Mouse (Mus musculus) MEL (cell line): Measurements from ENCODE around the gene Vegfa. TPM values are rescaled to one million over a fixed set of nuclear protein-coding genes. Genes with fewer than 3 reads are reported as not detected.

Source experiments
- DNase-seq: peaks from one replicate; pipeline ENCODE4 v3.0.0; 2011; ENCODE audit warnings: low read depth, low spot score
- H3K27ac ChIP-seq: 2 replicates; pipeline ENCODE4 v1.5.1; 2012; ENCODE audit warnings: low read depth, mild to moderate bottlenecking, control low read depth, low read length, moderate library complexity; ENCODE audit not compliant: control insufficient read depth
- H3K27me3 ChIP-seq, 2 experiments: fragments of 150-350 bp in 1 of 2; sonication (generic) in 1 of 2; 2 replicates each; pipeline ENCODE4 v1.6.1; 2012; ENCODE audit warnings: low read length in 2 of 2, mild to moderate bottlenecking in 2 of 2, improper control_type of control experiment in 1 of 2, moderate library complexity in 1 of 2; ENCODE audit not compliant: insufficient read depth in 2 of 2, control insufficient read depth in 1 of 2
- H3K36me3 ChIP-seq, 2 experiments: 2 replicates each; pipeline ENCODE4 v1.6.1; 2012 to 2014; ENCODE audit warnings: low read length in 2 of 2, improper control_type of control experiment in 1 of 2, inconsistent platforms in 1 of 2, mild to moderate bottlenecking in 1 of 2; ENCODE audit not compliant: insufficient read depth in 2 of 2, control insufficient read depth in 1 of 2
- H3K4me1 ChIP-seq, 2 experiments: fragments of 150-350 bp in 1 of 2; sonication (generic) in 1 of 2; 2 replicates each; pipeline ENCODE4 v1.6.1; 2012; ENCODE audit warnings: low read length in 2 of 2, improper control_type of control experiment in 1 of 2, mild to moderate bottlenecking in 1 of 2; ENCODE audit not compliant: insufficient read depth in 2 of 2, control insufficient read depth in 1 of 2
- H3K4me3 ChIP-seq, 2 experiments: fragments of 150-350 bp in 1 of 2; sonication (generic) in 1 of 2; 2 replicates each; pipeline ENCODE4 v1.5.1; 2012; ENCODE audit warnings: low read depth in 2 of 2, low read length in 2 of 2, mild to moderate bottlenecking in 2 of 2, moderate library complexity in 2 of 2, control low read depth in 1 of 2, improper control_type of control experiment in 1 of 2; ENCODE audit not compliant: control insufficient read depth in 1 of 2, insufficient read depth in 1 of 2
- H3K79me2 ChIP-seq: 2 replicates; pipeline ENCODE4 v1.6.1; 2012; ENCODE audit warnings: mild to moderate bottlenecking, low read length, moderate library complexity; ENCODE audit not compliant: control insufficient read depth, poor library complexity, insufficient read depth
- H3K9ac ChIP-seq: 2 replicates; pipeline ENCODE4 v1.6.1; 2012; ENCODE audit warnings: low read depth, mild to moderate bottlenecking, control low read depth, low read length, moderate library complexity; ENCODE audit not compliant: control insufficient read depth, poor library complexity, severe bottlenecking
- H3K9me3 ChIP-seq: fragments of 150-350 bp; sonication (generic); replicated peaks from 2 replicates; pipeline ENCODE4 v1.6.1; 2012; ENCODE audit warnings: mild to moderate bottlenecking, low read length, improper control_type of control experiment, moderate library complexity; ENCODE audit not compliant: insufficient read depth
- CHD2 ChIP-seq: IDR thresholded peaks from 2 replicates; pipeline ENCODE4 v1.6.1; 2011; ENCODE audit warnings: low read length, improper control_type of control experiment
- CTCF ChIP-seq, 3 experiments: IDR thresholded peaks in 2 of 3; conservative IDR thresholded peaks in 1 of 3; 2 replicates each; pipeline ENCODE4 v1.5.1; 2011 to 2012; ENCODE audit warnings: low read length in 3 of 3, low read depth in 2 of 3, mild to moderate bottlenecking in 2 of 3, improper control_type of control experiment in 1 of 3, inconsistent platforms in 1 of 3, mixed read lengths in 1 of 3, moderate library complexity in 1 of 3; ENCODE audit not compliant: control insufficient read depth in 1 of 3, insufficient read depth in 1 of 3, poor library complexity in 1 of 3, severe bottlenecking in 1 of 3
- E2F4 ChIP-seq: IDR thresholded peaks from 2 replicates; pipeline ENCODE4 v1.6.1; 2011; ENCODE audit warnings: low read depth, low read length, improper control_type of control experiment, borderline replicate concordance
- ETS1 ChIP-seq: IDR thresholded peaks from 2 replicates; pipeline ENCODE4 v1.6.1; 2012; ENCODE audit warnings: low read depth, mild to moderate bottlenecking, inconsistent platforms, low read length, improper control_type of control experiment, moderate library complexity
- GABPA ChIP-seq: IDR thresholded peaks from 2 replicates; pipeline ENCODE4 v1.6.1; 2012; ENCODE audit warnings: low read depth, mild to moderate bottlenecking, inconsistent platforms, low read length, improper control_type of control experiment, moderate library complexity
- GATA1 ChIP-seq: IDR thresholded peaks from 2 replicates; pipeline ENCODE4 v1.6.1; 2011; ENCODE audit warnings: low read depth, low read length, improper control_type of control experiment
- HCFC1 ChIP-seq: IDR thresholded peaks from 2 replicates; pipeline ENCODE4 v1.6.1; 2012; ENCODE audit warnings: low read depth, mild to moderate bottlenecking, inconsistent platforms, low read length, improper control_type of control experiment, moderate library complexity
- JUND ChIP-seq: IDR thresholded peaks from 2 replicates; pipeline ENCODE4 v1.6.1; 2011; ENCODE audit warnings: low read depth, mild to moderate bottlenecking, improper control_type of control experiment, low read length
- KAT2A ChIP-seq: conservative IDR thresholded peaks from 2 replicates; pipeline ENCODE4 v1.6.1; 2012; ENCODE audit warnings: low read depth, low read length, improper control_type of control experiment, inconsistent platforms
- MAFK ChIP-seq: IDR thresholded peaks from 2 replicates; pipeline ENCODE4 v1.6.1; 2011; ENCODE audit warnings: low read depth, mild to moderate bottlenecking, low read length, improper control_type of control experiment, borderline replicate concordance
- MAX ChIP-seq: IDR thresholded peaks from 2 replicates; pipeline ENCODE4 v1.6.1; 2011; ENCODE audit warnings: low read length, improper control_type of control experiment
- MAZ ChIP-seq: IDR thresholded peaks from 2 replicates; pipeline ENCODE4 v1.6.1; 2012; ENCODE audit warnings: low read depth, mild to moderate bottlenecking, inconsistent platforms, low read length, improper control_type of control experiment
- MEF2A ChIP-seq: IDR thresholded peaks from 2 replicates; pipeline ENCODE4 v1.6.1; 2014; ENCODE audit warnings: low read depth, mild to moderate bottlenecking, inconsistent platforms, low read length, improper control_type of control experiment; ENCODE audit not compliant: poor library complexity, insufficient replicate concordance, severe bottlenecking; ENCODE audit errors: extremely low read depth
- MXI1 ChIP-seq: IDR thresholded peaks from 2 replicates; pipeline ENCODE4 v1.6.1; 2011; ENCODE audit warnings: mild to moderate bottlenecking, low read depth, low read length, improper control_type of control experiment
- NRF1 ChIP-seq: IDR thresholded peaks from 2 replicates; pipeline ENCODE4 v1.6.1; 2014; ENCODE audit warnings: low read depth, mild to moderate bottlenecking, inconsistent platforms, low read length, improper control_type of control experiment, moderate library complexity; ENCODE audit not compliant: poor library complexity, insufficient read depth, severe bottlenecking
- POLR2A ChIP-seq, 2 experiments: IDR thresholded peaks; 2 replicates each; pipeline ENCODE4 v1.6.1; 2011 to 2012; ENCODE audit warnings: low read length in 2 of 2, mild to moderate bottlenecking in 2 of 2, control low read depth in 1 of 2, improper control_type of control experiment in 1 of 2, low read depth in 1 of 2, moderate library complexity in 1 of 2; ENCODE audit not compliant: control insufficient read depth in 1 of 2, insufficient read depth in 1 of 2, poor library complexity in 1 of 2
- SMC3 ChIP-seq: IDR thresholded peaks from 2 replicates; pipeline ENCODE4 v1.6.1; 2011; ENCODE audit warnings: low read depth, low read length, improper control_type of control experiment
- TBP ChIP-seq: IDR thresholded peaks from 2 replicates; pipeline ENCODE4 v1.8.0; 2011; ENCODE audit warnings: low read depth, low read length, improper control_type of control experiment
- TCF12 ChIP-seq: IDR thresholded peaks from 2 replicates; pipeline ENCODE4 v1.6.1; 2014; ENCODE audit warnings: low read depth, mild to moderate bottlenecking, inconsistent platforms, low read length, improper control_type of control experiment, moderate library complexity
- USF2 ChIP-seq, 2 experiments: IDR thresholded peaks; 2 replicates each; pipeline ENCODE4 v1.6.1; 2011 to 2012; ENCODE audit warnings: improper control_type of control experiment in 2 of 2, low read length in 2 of 2, borderline replicate concordance in 1 of 2, inconsistent platforms in 1 of 2, low read depth in 1 of 2, mild to moderate bottlenecking in 1 of 2; ENCODE audit not compliant: insufficient read depth in 1 of 2
- ZC3H11A ChIP-seq: IDR thresholded peaks from 2 replicates; pipeline ENCODE4 v1.6.1; 2012; ENCODE audit warnings: low read depth, mild to moderate bottlenecking, inconsistent platforms, low read length, improper control_type of control experiment
- ZNF384 ChIP-seq: IDR thresholded peaks from 2 replicates; pipeline ENCODE4 v1.6.1; 2012; ENCODE audit warnings: low read depth, mild to moderate bottlenecking, inconsistent platforms, low read length, improper control_type of control experiment
- polyA plus RNA-seq, 2 experiments: library from polyadenylated mRNA; stranded (reverse) in 1 of 2; unstranded in 1 of 2; fragments of >175 nt in 1 of 2; fragments of >200 nt in 1 of 2; gene quantifications; 2 replicates each; pipeline versions ENCODE4 v1.2.1 to v1.2.4; 2012; ENCODE audit warnings: low replicate concordance in 2 of 2, low read depth in 1 of 2; ENCODE audit not compliant: insufficient read length in 2 of 2, insufficient read depth in 1 of 2, missing spikeins in 1 of 2
- total RNA-seq: library from RNA; depleted of rRNA; stranded (reverse); fragments of 300-350 nt; gene quantifications from 2 replicates; pipeline ENCODE4 v1.2.3, GENCODE M21; 2012

Gene Vegfa
- total and polyA plus RNA-seq, 3 experiments = 16.1 to 38.6 TPM; not detected in 1

GRCm38 (mm10) chr17:45973214-45973613 is 59.0 kb downstream of the Vegfa start:
- no peaks in the 10 kb centered on the region for H3K9me3 ChIP-seq
- H3K36me3 ChIP-seq = peaks cover 0 to 3% of the 10 kb centered on the region in 2 experiments; a peak in 1 of 4 replicates
- H3K9ac ChIP-seq = no peak overlapping the region
- no peaks in the 10 kb centered on the region for H3K27me3 ChIP-seq
- TF ChIP-seq ETS1 = no peak
- TF ChIP-seq CHD2 = no peak
- no peak for TF ChIP-seq USF2 (IDR thresholded peaks at IDR 0.05; ENCODE audit: borderline replicate concordance in 1 of 2, insufficient read depth in 1 of 2, low read depth in 1 of 2, low read length in 2 of 2)
- TF ChIP-seq HCFC1 = no peak
- no peak for TF ChIP-seq CTCF (IDR thresholded peaks at IDR 0.05 in 2 of 3, conservative IDR thresholded peaks at IDR 0.05 in 1 of 3; ENCODE audit: control insufficient read depth in 1 of 3, insufficient read depth in 1 of 3, low read depth in 2 of 3, low read length in 3 of 3, poor library complexity in 1 of 3, severe bottlenecking in 1 of 3)
- TF ChIP-seq GATA1 = no peak
- TF ChIP-seq SMC3 = no peak
- TF ChIP-seq MAX = no peak
- TF ChIP-seq POLR2A (IDR thresholded peaks at IDR 0.05; ENCODE audit: control insufficient read depth in 1 of 2, insufficient read depth in 1 of 2, low read depth in 1 of 2, low read length in 2 of 2, poor library complexity in 1 of 2) = no peak
- H3K4me1 ChIP-seq = peaks cover 0 to 4% of the 10 kb centered on the region in 2 experiments; a peak in 3 of 4 replicates
- H3K27ac ChIP-seq = no peak overlapping the region
- DNase-seq = peak; percentile 37
- no peak overlapping the region for H3K4me3 ChIP-seq
- H3K79me2 ChIP-seq = no peaks in the 10 kb centered on the region

GRCm38 (mm10) chr17:45972405-45972804 is 59.8 kb downstream of the Vegfa start:
- peaks cover 0 to 4% of the 10 kb centered on the region in 2 experiments; a peak in 3 of 4 replicates for H3K4me1 ChIP-seq
- H3K36me3 ChIP-seq = peaks cover 0 to 3% of the 10 kb centered on the region in 2 experiments; a peak in 1 of 4 replicates
- no peak overlapping the region for H3K27ac ChIP-seq
- no peaks in the 10 kb centered on the region for H3K27me3 ChIP-seq
- DNase-seq = no peak
- TF ChIP-seq TCF12 (no peak), ZNF384 (peak; percentile 46; the same call in 1 of the 2 replicates)
- H3K9ac ChIP-seq = no peak overlapping the region
- H3K9me3 ChIP-seq = no peaks in the 10 kb centered on the region
- no peak overlapping the region for H3K4me3 ChIP-seq
- no peaks in the 10 kb centered on the region for H3K79me2 ChIP-seq

GRCm38 (mm10) chr17:45971800-45972199 is 60.4 kb downstream of the Vegfa start:
- Histone ChIP-seq H3K79me2 (no peaks in the 10 kb centered on the region), H3K4me3 (no peak overlapping the region), H3K27me3 (no peaks in the 10 kb centered on the region), H3K9ac (no peak overlapping the region), H3K4me1 (peaks cover 0 to 4% of the 10 kb centered on the region in 2 experiments; a peak in 3 of 4 replicates), H3K27ac (no peak overlapping the region), H3K36me3 (peaks cover 0 to 3% of the 10 kb centered on the region in 2 experiments; a peak in 1 of 4 replicates), H3K9me3 (no peaks in the 10 kb centered on the region)
- TF ChIP-seq MEF2A (no peak), MAZ (no peak), E2F4 (no peak), NRF1 (no peak), GATA1 (no peak), MAFK (no peak), GABPA (no peak), TBP (no peak), ETS1 (no peak), ZC3H11A (no peak), KAT2A (no peak), JUND (no peak), SMC3 (no peak), MXI1 (no peak)
- DNase-seq = no peak
